Mouse (Mus musculus) limb, embryonic 14.5 days (tissue): Measurements from ENCODE around the gene 4930442H23Rik. TPM values are rescaled to one million over a fixed set of nuclear protein-coding genes. Genes with fewer than 3 reads are reported as not detected.

Experiments used
- ATAC-seq: fragments of 200-750 bp; cut with Nextera tagmentation; 2 replicates; pipeline ENCODE4 v1.8.0; 2017; ENCODE audit warnings: low read depth, moderate number of reproducible peaks, moderate TSS enrichment; ENCODE audit not compliant: low FRiP score
- DNase-seq: peaks from one replicate; pipeline ENCODE4 v3.0.0-alpha.2; 2015; ENCODE audit warnings: low spot score
- H3K27ac ChIP-seq: fragments of 300-500 bp; sonication (generic); replicated peaks from 2 replicates; pipeline ENCODE4 v1.5.1; 2014; ENCODE audit warnings: low read depth, mild to moderate bottlenecking, low read length, moderate library complexity, mixed read lengths
- H3K27me3 ChIP-seq: fragments of 300-500 bp; sonication (generic); 2 replicates; pipeline ENCODE4 v1.6.1; 2014; ENCODE audit warnings: low read length, mixed read lengths; ENCODE audit not compliant: control insufficient read depth, insufficient read depth
- H3K36me3 ChIP-seq: fragments of 300-500 bp; sonication (generic); 2 replicates; pipeline ENCODE4 v1.6.1; 2014; ENCODE audit warnings: mild to moderate bottlenecking, low read length, moderate library complexity, mixed read lengths; ENCODE audit not compliant: control insufficient read depth, insufficient read depth
- H3K4me1 ChIP-seq: fragments of 300-500 bp; sonication (generic); 2 replicates; pipeline ENCODE4 v1.6.1; 2014; ENCODE audit warnings: antibody characterized with exemption, low read length, mixed read lengths; ENCODE audit not compliant: control insufficient read depth, insufficient read depth
- H3K4me2 ChIP-seq: fragments of 300-500 bp; sonication (generic); replicated peaks from 2 replicates; pipeline ENCODE4 v1.6.1; 2014; ENCODE audit warnings: low read depth, mild to moderate bottlenecking, low read length, moderate library complexity; ENCODE audit not compliant: severe bottlenecking
- H3K4me3 ChIP-seq: fragments of 300-500 bp; sonication (generic); replicated peaks from 2 replicates; pipeline ENCODE4 v1.5.1; 2014; ENCODE audit warnings: low read length
- H3K9ac ChIP-seq: fragments of 300-500 bp; sonication (generic); 2 replicates; pipeline ENCODE4 v1.6.1; 2014; ENCODE audit warnings: mild to moderate bottlenecking, low read depth, low read length, moderate library complexity; ENCODE audit not compliant: severe bottlenecking
- H3K9me3 ChIP-seq: fragments of 300-500 bp; sonication (generic); 2 replicates; pipeline ENCODE4 v1.6.1; 2016; ENCODE audit warnings: low read length; ENCODE audit not compliant: control insufficient read depth
- POLR2A ChIP-seq: fragments of 200-500 bp; IDR thresholded peaks from 2 replicates; pipeline ENCODE4 v1.8.0; 2012; ENCODE audit warnings: inconsistent platforms, mild to moderate bottlenecking, moderate library complexity, borderline replicate concordance; ENCODE audit not compliant: insufficient read depth, insufficient read length; ENCODE audit errors: extremely low read depth
- WGBS: fragments of 180-500 bp; shearing (Covaris S2); extraction: QIAGEN DNeasy Blood & Tissue Kit; methylation state at CpG from one replicate; pipeline ENCODE4 v1.1.7; 2014; 5-methylcytosine and 5-hydroxymethylcytosine counted together
- polyA plus RNA-seq, 2 experiments: library from polyadenylated mRNA; depleted of rRNA in 1 of 2; stranded (reverse) in 1 of 2; unstranded in 1 of 2; fragments of >200 nt; fragmentation: Nextera tagmentation in 1 of 2; extraction: Ambion mirVana in 1 of 2; gene quantifications; 2 replicates each; pipeline versions ENCODE4 v1.2.1 to v1.2.3; 2012 to 2014

Gene 4930442H23Rik
- polyA plus RNA-seq (2012; rRNA removed) (not detected in 2 replicates), polyA plus RNA-seq (2014; fragmentation: Nextera tagmentation; extraction: Ambion mirVana) (not detected in 2 replicates)

- no peak for TF ChIP-seq POLR2A
- peak within 1 kb of the TSS; percentile 65 for H3K4me2 ChIP-seq
Observed at GRCm38 (mm10) chr10:81183805-81184204, at the start of gene 4930442H23Rik. Gene 4930442H23Rik (minus strand): TSS chr10:81183849.

GRCm38 (mm10) chr10:81233226-81233585 lies 49.6 kb upstream of the 4930442H23Rik start:
- H3K4me3 ChIP-seq = peak overlapping the region; percentile 71
- H3K4me1 ChIP-seq = peaks cover 12% of the 10 kb centered on the region
- WGBS = 4% methylated on average over 26 of the region's 28 CpGs
- peaks cover 35% of the 10 kb centered on the region for H3K27me3 ChIP-seq
- H3K9ac ChIP-seq = peak overlapping the region; percentile 72
- H3K36me3 ChIP-seq = no peaks in the 10 kb centered on the region; the same call in 1 of the 2 replicates
- ATAC-seq (peak; percentile 53), DNase-seq (no peak)
- TF ChIP-seq POLR2A = no peak
- no peaks in the 10 kb centered on the region for H3K9me3 ChIP-seq
- no peak overlapping the region for H3K27ac ChIP-seq
- peak overlapping the region; percentile 81 for H3K4me2 ChIP-seq

More at GRCm38 (mm10) chr10:81183805-81184204, at the start of gene 4930442H23Rik:
- no peaks in the 10 kb centered on the region for H3K27me3 ChIP-seq
- WGBS = 85% methylated on average over 5 of the region's 5 CpGs
- peaks cover 7% of the 10 kb centered on the region for H3K4me1 ChIP-seq
- peak within 1 kb of the TSS; percentile 75 for H3K4me3 ChIP-seq
- H3K9ac ChIP-seq = peak within 1 kb of the TSS; percentile 70
- H3K9me3 ChIP-seq = no peaks in the 10 kb centered on the region
- no peak for ATAC-seq
- no peak for DNase-seq
- peak within 1 kb of the TSS; percentile 65; the same call in 1 of the 2 replicates for H3K27ac ChIP-seq
- peaks cover 78% of the 10 kb centered on the region for H3K36me3 ChIP-seq

GRCm38 (mm10) chr10:81232580-81233225 lies 49.1 kb upstream of the 4930442H23Rik start, which contains the start of gene Zfr2:
Gene Zfr2 (plus strand): TSS chr10:81233155.
- Histone ChIP-seq H3K4me1 (peaks cover 12% of the 10 kb centered on the region), H3K4me3 (peak within 1 kb of the TSS; percentile 71), H3K9me3 (no peaks in the 10 kb centered on the region), H3K27ac (no peak within 1 kb of the TSS), H3K4me2 (peak within 1 kb of the TSS; percentile 81), H3K9ac (peak within 1 kb of the TSS; percentile 72), H3K27me3 (peaks cover 35% of the 10 kb centered on the region), H3K36me3 (no peaks in the 10 kb centered on the region; the same call in 1 of the 2 replicates)
- TF ChIP-seq POLR2A = no peak
- DNase-seq (peak; percentile 59), ATAC-seq (peak; percentile 88)
- 11% methylated on average over 29 of the region's 29 CpGs for WGBS

- Histone ChIP-seq H3K27me3 (peaks cover 35% of the 10 kb centered on the region), H3K4me3 (no peak overlapping the region), H3K4me2 (no peak overlapping the region)
Observed at GRCm38 (mm10) chr10:81231436-81231835, 47.8 kb upstream of the 4930442H23Rik start.

GRCm38 (mm10) chr10:81230438-81231332 lies 47.0 kb upstream of the 4930442H23Rik start, which contains the start of gene Atcay:
Gene Atcay (minus strand): TSS chr10:81230833.
- Histone ChIP-seq H3K9ac (0 out of 2 replicates have a peak within 1 kb of the TSS, but pooled peaks have one; percentile 12), H3K27ac (no peak within 1 kb of the TSS), H3K27me3 (peaks cover 35% of the 10 kb centered on the region), H3K9me3 (no peaks in the 10 kb centered on the region), H3K4me1 (peaks cover 12% of the 10 kb centered on the region), H3K4me2 (peak within 1 kb of the TSS; percentile 32), H3K36me3 (no peaks in the 10 kb centered on the region), H3K4me3 (0 out of 2 replicates have a peak within 1 kb of the TSS, but pooled peaks have one; percentile 0)
- 9% methylated on average over 27 of the region's 27 CpGs for WGBS
- ATAC-seq = 0 out of 2 replicates have a peak, but pooled peaks have one; percentile 23
- TF ChIP-seq POLR2A = no peak
- no peak for DNase-seq

More at GRCm38 (mm10) chr10:81231436-81231835, 47.8 kb upstream of the 4930442H23Rik start:
- Histone ChIP-seq H3K9me3 (no peaks in the 10 kb centered on the region), H3K27ac (no peak overlapping the region), H3K36me3 (no peaks in the 10 kb centered on the region; the same call in 1 of the 2 replicates), H3K9ac (no peak overlapping the region), H3K4me1 (peaks cover 12% of the 10 kb centered on the region)
- DNase-seq (no peak), ATAC-seq (no peak)
- TF ChIP-seq POLR2A = no peak
- WGBS = 54% methylated on average over 7 of the region's 7 CpGs
